Mouse (Mus musculus) forebrain, embryonic 10.5 days (tissue): Measurements from ENCODE around the gene Mmd. TPM values are rescaled to one million over a fixed set of nuclear protein-coding genes. Genes with fewer than 3 reads are reported as not detected.

Experiments
- DNase-seq: peaks from one replicate; pipeline ENCODE4 v3.0.0-alpha.2; 2017; ENCODE audit warnings: low spot score; ENCODE audit errors: extremely low spot score
- H3K27ac ChIP-seq: fragments of 300-500 bp; sonication (generic); 2 replicates; pipeline ENCODE4 v1.5.1; 2016; ENCODE audit warnings: mild to moderate bottlenecking
- H3K27me3 ChIP-seq: fragments of 300-500 bp; sonication (generic); 2 replicates; pipeline ENCODE4 v1.6.1; 2016; ENCODE audit warnings: mild to moderate bottlenecking; ENCODE audit not compliant: poor library complexity, severe bottlenecking
- H3K36me3 ChIP-seq: fragments of 300-500 bp; sonication (generic); replicated peaks from 2 replicates; pipeline ENCODE4 v1.6.1; 2016; ENCODE audit warnings: mild to moderate bottlenecking, moderate library complexity
- H3K4me1 ChIP-seq: fragments of 300-500 bp; sonication (generic); 2 replicates; pipeline ENCODE4 v1.6.1; 2016
- H3K4me3 ChIP-seq: fragments of 300-500 bp; sonication (generic); 2 replicates; pipeline ENCODE4 v1.5.1; 2016; ENCODE audit warnings: mild to moderate bottlenecking, moderate library complexity
- H3K9me3 ChIP-seq: fragments of 300-500 bp; sonication (generic); 2 replicates; pipeline ENCODE4 v1.6.1; 2016; ENCODE audit warnings: mild to moderate bottlenecking, moderate library complexity
- WGBS: fragments of 180-500 bp; shearing (Covaris S2); methylation state at CpG from one replicate; pipeline ENCODE4 v1.1.7; 2016; 5-methylcytosine and 5-hydroxymethylcytosine counted together
- polyA plus RNA-seq: library from polyadenylated mRNA; unstranded; fragments of >200 nt; fragmentation: Nextera tagmentation; extraction: Ambion mirVana; gene quantifications from 2 replicates; pipeline ENCODE4 v1.2.1, GENCODE M21; 2016

Mmd gene
- 40.3 and 41.2 TPM in 2 replicates for polyA plus RNA-seq

DNA sequence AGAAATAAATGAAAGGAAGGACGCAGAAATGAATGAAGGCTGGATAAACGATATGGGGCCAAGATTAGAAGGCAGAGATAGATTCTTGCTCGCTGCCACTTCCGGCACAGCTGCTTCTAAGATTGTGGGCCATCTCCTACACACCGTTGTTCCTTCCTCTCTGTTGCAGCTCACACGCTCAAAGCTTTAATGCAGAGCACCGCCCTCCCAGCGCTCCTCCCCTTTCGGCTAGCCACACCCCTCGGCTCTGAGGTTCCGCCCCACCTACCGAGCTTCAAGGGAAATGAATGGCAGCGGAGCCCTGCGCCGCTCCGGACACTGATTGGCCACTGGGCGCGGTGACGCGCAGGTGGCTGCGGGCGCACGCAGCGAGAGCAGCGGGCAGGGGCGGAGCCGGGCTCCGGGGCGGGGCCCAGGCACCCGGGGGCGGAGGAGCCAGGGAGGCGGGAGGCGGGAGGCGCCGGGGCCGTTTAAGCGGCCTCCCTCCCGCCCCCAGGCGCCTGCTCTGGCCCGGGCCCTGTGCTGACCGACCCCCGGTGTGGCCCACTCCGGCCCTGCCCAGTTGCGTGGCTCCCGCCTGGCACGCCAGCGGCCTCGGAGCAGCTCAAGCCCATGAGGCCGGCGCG, at the start of gene Mmd:
Gene Mmd (plus strand): TSS at position 432 of the 626 bp plus-strand sequence.
- Histone ChIP-seq H3K9me3 (no peaks in the 10 kb centered on the region), H3K4me3 (peak within 1 kb of the TSS; percentile 70), H3K27me3 (no peaks in the 10 kb centered on the region), H3K4me1 (peaks cover 38% of the 10 kb centered on the region), H3K27ac (peak within 1 kb of the TSS; percentile 95), H3K36me3 (peaks cover 13% of the 10 kb centered on the region)
- WGBS, result under 1% methylated on average over 49 of the region's 51 CpGs
- peak; percentile 97 for DNase-seq

DNA sequence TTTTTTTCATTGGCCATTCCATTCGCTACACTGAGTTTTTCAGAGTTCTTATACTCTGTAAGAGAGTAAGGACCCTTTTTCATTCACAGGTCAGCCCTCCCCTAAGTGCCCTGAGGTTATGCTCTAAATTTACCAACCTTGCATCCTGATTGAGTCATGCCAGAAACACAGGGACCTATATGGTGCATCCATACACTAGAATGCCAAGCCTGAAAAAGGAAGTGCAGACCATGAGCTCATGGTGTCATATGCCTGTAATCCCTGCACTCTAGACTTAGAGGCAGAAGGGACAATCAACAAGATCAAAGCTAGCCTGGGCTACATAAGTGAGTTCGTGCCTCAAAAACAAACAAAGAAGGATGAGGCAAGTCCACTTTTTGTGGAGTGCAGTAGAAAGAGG, 48.4 kb upstream of the Mmd start:
- H3K4me1 ChIP-seq, result no peaks in the 10 kb centered on the region
- no peaks in the 10 kb centered on the region for H3K27me3 ChIP-seq
- H3K27ac ChIP-seq, result no peak overlapping the region
- H3K36me3 ChIP-seq, result no peaks in the 10 kb centered on the region
- H3K9me3 ChIP-seq, result no peaks in the 10 kb centered on the region
- H3K4me3 ChIP-seq, result no peak overlapping the region
- 94% methylated on average over 2 of the region's 2 CpGs for WGBS
- DNase-seq, result no peak

DNA sequence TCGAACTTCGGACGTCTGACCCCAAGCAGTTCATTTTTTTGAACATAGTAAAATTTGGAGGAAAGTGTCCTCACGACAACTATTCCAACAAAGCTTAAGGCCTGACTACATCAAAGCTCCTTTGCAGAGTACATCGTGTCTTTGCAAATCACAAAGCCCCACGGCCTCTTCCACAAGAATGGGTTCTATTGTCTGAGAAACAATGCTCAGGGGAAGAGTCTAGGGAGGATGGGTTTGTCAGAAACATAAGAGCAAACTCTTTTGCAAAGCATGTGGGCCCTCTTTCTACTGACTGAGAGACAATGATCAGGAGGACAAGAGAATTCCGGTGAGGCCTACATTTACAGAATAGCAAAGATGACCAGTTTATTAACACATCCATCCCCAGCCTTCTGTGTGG, 35.0 kb upstream of the Mmd start:
- Histone ChIP-seq H3K4me3 (no peak overlapping the region), H3K27ac (no peak overlapping the region), H3K4me1 (no peaks in the 10 kb centered on the region), H3K36me3 (no peaks in the 10 kb centered on the region), H3K27me3 (no peaks in the 10 kb centered on the region), H3K9me3 (no peaks in the 10 kb centered on the region)
- DNase-seq, result no peak
- WGBS, result 58% methylated on average over 7 of the region's 7 CpGs

DNA sequence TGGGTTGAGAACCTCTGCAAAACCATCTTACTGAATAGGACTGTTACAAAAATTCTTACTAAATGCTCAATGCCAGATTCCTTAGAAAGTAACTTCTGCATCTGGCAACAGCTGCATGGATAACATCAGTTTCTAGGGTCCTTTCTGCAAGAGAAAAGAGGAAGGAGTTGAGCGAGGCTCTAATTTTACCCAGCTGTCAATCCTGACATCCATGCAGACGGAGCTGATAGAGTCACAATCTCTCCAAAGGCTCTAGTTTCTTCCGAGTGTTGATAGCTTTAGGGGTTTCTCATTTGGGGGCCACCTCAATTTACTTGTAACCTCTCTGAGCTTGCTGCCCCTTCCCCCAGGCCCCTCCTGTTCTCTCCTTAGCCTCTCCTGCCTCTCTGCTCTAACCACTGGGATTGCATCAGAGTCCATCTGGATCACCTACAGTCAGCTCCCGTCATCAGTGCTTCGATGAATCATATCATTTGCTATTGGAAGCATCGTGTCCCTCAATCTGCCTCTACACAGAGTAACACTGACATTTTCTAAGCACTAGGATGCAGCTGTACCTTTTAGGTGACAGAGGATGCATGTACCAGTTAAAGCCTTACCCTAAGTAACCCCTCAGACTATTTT, 29.1 kb upstream of the Mmd start:
- no peak overlapping the region for H3K4me3 ChIP-seq
- no peaks in the 10 kb centered on the region for H3K27me3 ChIP-seq
- no peak for DNase-seq
- no peaks in the 10 kb centered on the region for H3K9me3 ChIP-seq
- H3K27ac ChIP-seq, result peak overlapping the region; percentile 20; the same call in 1 of the 2 replicates
- no peaks in the 10 kb centered on the region for H3K36me3 ChIP-seq
- H3K4me1 ChIP-seq, result peaks cover 17% of the 10 kb centered on the region
- 74% methylated on average over 6 of the region's 6 CpGs for WGBS

DNA sequence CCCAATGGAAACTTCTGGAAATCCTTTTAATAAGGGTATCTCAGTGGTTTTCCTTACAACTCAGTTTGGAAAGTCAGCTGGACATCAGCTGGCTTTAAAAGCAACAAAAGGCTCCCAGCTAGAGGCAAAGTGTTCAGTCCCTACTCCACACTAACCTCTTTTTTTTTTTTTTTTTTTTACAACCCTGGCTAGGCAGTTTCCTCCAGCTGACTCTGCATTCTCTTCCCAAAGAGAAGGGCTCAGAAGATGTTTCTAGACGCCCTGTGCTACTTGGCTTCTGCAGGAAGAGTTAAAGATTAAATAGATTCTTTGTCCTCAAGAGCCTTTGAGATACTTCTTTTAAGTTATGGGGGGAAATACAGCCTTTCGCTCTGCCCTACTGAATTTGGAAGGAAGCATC, 28.5 kb upstream of the Mmd start:
- no peaks in the 10 kb centered on the region for H3K27me3 ChIP-seq
- WGBS, result 42% methylated on average over 2 of the region's 2 CpGs
- DNase-seq, result no peak
- H3K36me3 ChIP-seq, result no peaks in the 10 kb centered on the region
- no peaks in the 10 kb centered on the region for H3K9me3 ChIP-seq
- H3K4me3 ChIP-seq, result no peak overlapping the region
- peaks cover 18% of the 10 kb centered on the region for H3K4me1 ChIP-seq
- H3K27ac ChIP-seq, result peak overlapping the region; percentile 20; the same call in 1 of the 2 replicates

DNA sequence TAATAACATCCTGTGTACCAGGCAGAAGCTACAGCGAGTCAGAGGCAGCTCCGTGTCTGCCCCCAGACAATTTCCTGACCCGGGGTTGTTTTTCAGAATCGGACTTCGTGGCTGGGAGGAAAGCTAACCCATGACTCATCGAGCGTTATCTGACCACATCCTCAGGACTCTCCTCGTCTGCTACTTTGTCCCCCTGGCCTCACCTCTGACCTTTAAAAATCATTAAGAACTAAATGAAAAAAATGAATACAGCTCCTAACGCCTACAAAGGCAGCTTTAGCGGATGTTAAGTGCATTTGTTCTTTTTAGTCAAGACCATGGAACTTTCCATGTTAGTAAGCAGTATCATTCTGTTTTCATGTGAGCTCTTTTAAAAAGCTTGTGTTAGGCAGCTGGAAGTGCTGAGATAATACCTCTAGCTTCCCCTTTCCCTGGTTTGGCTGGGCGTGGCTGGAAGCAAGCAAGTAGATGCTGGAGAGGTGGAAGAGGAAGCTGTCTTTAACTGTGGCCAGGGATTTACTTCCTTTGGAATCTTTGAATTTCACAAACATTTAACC, 24.3 kb upstream of the Mmd start:
- Histone ChIP-seq H3K27ac (no peak overlapping the region), H3K4me1 (peaks cover 41% of the 10 kb centered on the region), H3K4me3 (no peak overlapping the region), H3K27me3 (no peaks in the 10 kb centered on the region), H3K36me3 (no peaks in the 10 kb centered on the region), H3K9me3 (no peaks in the 10 kb centered on the region)
- no peak for DNase-seq
- WGBS, result 68% methylated on average over 11 of the region's 11 CpGs

DNA sequence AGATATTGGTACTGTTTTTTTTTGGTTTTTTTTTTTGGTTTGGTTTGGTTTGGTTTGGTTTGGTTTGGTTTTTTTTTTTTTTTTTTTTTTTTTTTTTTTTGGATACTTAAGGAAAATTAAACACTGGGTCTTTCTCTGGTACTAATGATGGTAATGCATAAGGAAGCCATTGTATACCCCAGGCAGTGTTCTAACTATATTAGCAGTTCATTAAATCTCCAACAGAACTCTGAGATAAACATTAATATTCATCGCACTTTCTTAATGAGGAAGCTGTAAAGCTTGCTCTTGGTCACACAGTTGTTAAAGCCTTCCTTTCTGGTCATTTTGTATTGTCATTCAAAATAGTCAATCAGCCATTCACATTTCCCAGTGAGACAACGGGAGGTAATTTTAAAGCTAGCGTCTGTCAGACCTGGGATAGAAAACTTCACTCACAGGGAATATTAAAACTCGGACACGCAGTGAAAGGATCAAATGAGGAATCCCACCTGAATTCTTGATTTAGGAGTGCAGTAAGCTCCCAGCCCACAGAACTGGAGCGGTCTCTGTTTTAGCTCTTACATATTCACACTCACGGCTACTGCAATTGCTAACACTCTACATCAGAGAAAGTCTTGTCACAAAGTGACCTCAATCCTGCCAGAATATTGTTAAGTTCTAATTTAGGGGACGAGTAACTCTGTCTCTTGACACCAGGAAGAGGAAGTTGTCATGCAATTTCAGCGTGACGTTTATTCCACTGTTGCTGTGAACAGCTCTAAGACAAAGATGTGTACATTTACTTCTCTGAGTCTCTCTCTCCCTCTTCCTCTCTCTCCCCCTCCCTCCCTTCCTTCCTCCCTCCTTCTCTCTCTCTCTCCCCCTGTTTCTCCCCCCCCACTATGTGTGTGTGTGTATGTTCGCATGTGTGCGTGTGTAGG, 22.0 kb upstream of the Mmd start:
- H3K4me1 ChIP-seq, result peaks cover 45% of the 10 kb centered on the region
- no peak overlapping the region for H3K4me3 ChIP-seq
- H3K36me3 ChIP-seq, result no peaks in the 10 kb centered on the region
- H3K27ac ChIP-seq, result peak overlapping the region; percentile 40; the same call in 1 of the 2 replicates
- H3K9me3 ChIP-seq, result no peaks in the 10 kb centered on the region
- DNase-seq, result no peak
- 68% methylated on average over 12 of the region's 12 CpGs for WGBS
- H3K27me3 ChIP-seq, result no peaks in the 10 kb centered on the region

DNA sequence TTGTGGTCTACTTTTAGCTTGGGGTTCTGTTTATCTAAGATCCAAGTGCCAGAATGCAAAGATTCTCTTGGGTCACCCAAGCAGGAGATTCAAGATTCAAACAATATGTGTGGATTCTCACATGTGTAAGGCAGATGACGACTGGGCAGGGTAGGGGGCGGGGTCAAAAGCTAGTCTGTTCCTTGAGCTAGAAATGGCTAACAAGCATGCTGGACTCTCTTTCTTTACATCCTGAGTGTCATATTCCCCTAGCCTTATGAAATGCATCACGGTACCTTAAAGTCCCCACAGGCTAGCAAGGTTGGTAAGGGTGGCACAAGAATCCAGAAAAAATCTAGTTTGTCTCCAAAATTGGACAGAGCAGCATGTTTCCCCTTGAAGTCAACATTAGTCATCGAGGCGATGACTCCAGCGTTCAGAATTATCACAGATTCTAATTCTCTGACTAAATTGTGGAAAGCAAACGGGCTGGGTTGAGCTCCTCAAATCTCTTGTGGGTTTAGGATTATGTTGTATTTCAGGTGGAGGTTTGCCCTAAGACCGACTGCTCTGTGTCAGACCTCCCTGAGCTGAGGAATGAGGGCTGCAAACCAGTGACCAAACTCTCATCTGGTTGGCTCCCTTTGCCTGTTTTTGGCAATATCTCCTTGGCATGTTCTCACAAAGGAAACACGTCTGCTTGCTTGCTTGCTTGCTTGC, 20.9 kb upstream of the Mmd start:
- no peaks in the 10 kb centered on the region for H3K36me3 ChIP-seq
- WGBS, result 86% methylated on average over 9 of the region's 9 CpGs
- no peak overlapping the region for H3K4me3 ChIP-seq
- no peak for DNase-seq
- no peaks in the 10 kb centered on the region for H3K9me3 ChIP-seq
- peaks cover 48% of the 10 kb centered on the region for H3K4me1 ChIP-seq
- no peaks in the 10 kb centered on the region for H3K27me3 ChIP-seq
- H3K27ac ChIP-seq, result no peak overlapping the region

DNA sequence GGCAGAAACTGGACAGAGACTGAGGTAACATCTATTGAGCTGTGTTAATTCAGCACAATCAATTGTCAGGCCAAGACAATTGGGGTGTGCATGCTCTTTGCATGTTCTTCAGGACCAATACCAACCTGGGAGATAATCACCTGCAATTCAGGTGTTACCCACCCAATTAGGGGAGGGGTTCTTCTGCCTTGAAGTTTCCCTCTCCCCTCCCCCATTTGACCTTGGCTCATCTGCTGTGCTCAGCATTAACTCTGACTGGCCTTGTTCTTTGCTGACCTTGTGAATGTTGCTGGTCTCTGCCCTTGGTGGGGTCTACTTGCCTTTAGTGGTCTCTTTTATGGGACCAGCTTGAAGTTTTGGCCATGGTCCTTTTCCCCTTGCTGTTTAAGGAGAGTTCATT, 19.5 kb upstream of the Mmd start:
- DNase-seq, result no peak
- Histone ChIP-seq H3K4me3 (no peak overlapping the region), H3K27ac (0 out of 2 replicates have a peak overlapping the region, but pooled peaks have one; percentile 2), H3K27me3 (no peaks in the 10 kb centered on the region), H3K4me1 (peaks cover 44% of the 10 kb centered on the region), H3K9me3 (no peaks in the 10 kb centered on the region), H3K36me3 (no peaks in the 10 kb centered on the region)

DNA sequence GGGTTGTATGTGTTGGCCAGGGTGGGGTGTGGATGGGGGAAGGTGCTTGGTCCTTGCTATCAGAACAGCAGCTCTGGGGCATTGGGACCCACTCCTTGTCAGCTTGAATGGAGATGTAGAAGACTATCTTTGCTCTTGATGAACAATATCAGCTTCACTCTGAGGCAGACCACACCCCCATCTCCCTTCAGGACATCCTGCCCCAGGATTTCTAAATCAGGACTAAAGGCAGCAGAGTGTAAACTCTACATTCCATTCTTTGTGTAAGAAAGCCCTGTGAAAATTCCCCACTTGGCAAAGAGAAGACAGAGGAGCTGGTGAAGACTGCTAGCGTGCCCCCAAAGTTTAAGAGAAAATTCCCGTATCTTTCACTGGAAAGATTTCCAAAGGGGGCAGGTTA, 18.6 kb upstream of the Mmd start:
- Histone ChIP-seq H3K4me3 (no peak overlapping the region), H3K9me3 (no peaks in the 10 kb centered on the region), H3K27ac (0 out of 2 replicates have a peak overlapping the region, but pooled peaks have one; percentile 2), H3K4me1 (peaks cover 43% of the 10 kb centered on the region), H3K36me3 (no peaks in the 10 kb centered on the region), H3K27me3 (no peaks in the 10 kb centered on the region)
- WGBS, result 71% methylated on average over 2 of the region's 2 CpGs
- no peak for DNase-seq

DNA sequence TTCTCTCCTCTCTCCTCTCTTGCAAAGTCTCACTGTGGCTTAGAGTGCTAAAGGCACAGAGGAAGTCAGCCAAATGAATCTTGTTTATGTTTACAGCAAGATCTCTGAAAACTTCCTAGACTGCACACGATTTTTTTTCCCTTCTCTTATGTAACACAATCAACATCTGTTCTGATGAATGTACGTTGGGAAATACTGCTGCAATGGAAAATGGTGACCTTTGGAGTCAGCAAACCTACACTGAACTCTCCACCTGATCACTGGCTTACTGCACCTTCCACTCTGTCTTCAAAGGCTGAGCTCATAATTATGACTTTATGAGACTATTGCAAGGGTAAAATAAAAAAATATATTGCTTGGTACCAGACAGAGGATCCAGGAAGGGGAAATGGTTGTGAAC, 17.6 kb upstream of the Mmd start:
- 74% methylated on average over 2 of the region's 2 CpGs for WGBS
- H3K4me3 ChIP-seq, result no peak overlapping the region
- no peaks in the 10 kb centered on the region for H3K36me3 ChIP-seq
- no peak for DNase-seq
- H3K4me1 ChIP-seq, result peaks cover 34% of the 10 kb centered on the region
- no peaks in the 10 kb centered on the region for H3K27me3 ChIP-seq
- no peaks in the 10 kb centered on the region for H3K9me3 ChIP-seq
- no peak overlapping the region for H3K27ac ChIP-seq

DNA sequence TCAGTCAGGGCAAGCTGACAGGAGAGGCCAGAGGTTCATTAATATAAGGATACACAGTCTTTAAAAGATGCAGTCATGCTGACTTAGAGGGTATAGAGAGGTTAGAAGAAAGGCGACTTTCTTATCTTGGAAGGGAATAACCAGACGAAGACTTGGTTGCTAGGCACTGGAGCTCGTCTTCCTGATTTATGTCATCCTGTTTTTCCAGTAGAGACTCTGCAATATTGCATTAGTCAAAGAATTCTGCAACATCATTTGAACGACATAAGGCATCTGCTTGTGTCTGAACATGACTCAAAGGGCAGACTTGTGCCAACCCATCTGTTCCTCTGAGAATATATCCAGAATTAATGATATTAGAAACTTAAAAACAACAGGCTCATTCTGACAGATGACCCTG, 16.6 kb upstream of the Mmd start:
- no peaks in the 10 kb centered on the region for H3K9me3 ChIP-seq
- H3K27ac ChIP-seq, result no peak overlapping the region
- H3K27me3 ChIP-seq, result no peaks in the 10 kb centered on the region
- H3K4me3 ChIP-seq, result no peak overlapping the region
- no peaks in the 10 kb centered on the region for H3K36me3 ChIP-seq
- WGBS, result 83% methylated on average over 4 of the region's 4 CpGs
- no peak for DNase-seq
- H3K4me1 ChIP-seq, result peaks cover 24% of the 10 kb centered on the region
